Mouse (Mus musculus) ES-E14 (cell line): ENCODE measurements around the gene Vmn2r7.
"Not testable (repeated sequence)": the region's sequence is repeated elsewhere in the genome, so short reads cannot be mapped to it uniquely, and the experiment has no call there.

Experiments used
- CHD2 ChIP-seq: IDR thresholded peaks from 2 replicates; pipeline ENCODE4 v1.6.1; 2014; ENCODE audit warnings: mild to moderate bottlenecking, low read depth, low read length, inconsistent platforms
- HCFC1 ChIP-seq: IDR thresholded peaks from 2 replicates; pipeline ENCODE4 v1.6.1; 2012; ENCODE audit warnings: low read length, inconsistent platforms, borderline replicate concordance; ENCODE audit not compliant: insufficient read depth
- MAFK ChIP-seq: IDR thresholded peaks from 2 replicates; pipeline ENCODE4 v1.6.1; 2014; ENCODE audit warnings: mild to moderate bottlenecking, low read depth, low read length, inconsistent platforms; ENCODE audit not compliant: insufficient read depth

GRCm38 (mm10) chr3:64676069-64676468 is 168.5 kb downstream of the Vmn2r7 start:
- TF ChIP-seq CHD2, HCFC1, MAFK: not testable (repeated sequence)
